Mouse (Mus musculus) neural tube, embryonic 11.5 days (tissue): ENCODE measurements around the gene Emsy. TPM values are rescaled to one million over a fixed set of nuclear protein-coding genes. Genes with fewer than 3 reads are reported as not detected.

Experiments
- ATAC-seq: fragments of 200-750 bp; cut with Nextera tagmentation; 2 replicates; pipeline ENCODE4 v1.8.0; 2017; ENCODE audit warnings: moderate number of reproducible peaks, mild to moderate bottlenecking, moderate TSS enrichment, moderate library complexity; ENCODE audit not compliant: insufficient read depth, low FRiP score, low TSS enrichment
- DNase-seq: peaks from one replicate; pipeline ENCODE4 v3.0.0-alpha.2; 2015; ENCODE audit warnings: low spot score
- H3K27ac ChIP-seq: fragments of 300-500 bp; sonication (generic); 2 replicates; pipeline ENCODE4 v1.5.1; 2014; ENCODE audit warnings: low read depth, mild to moderate bottlenecking, low read length
- H3K27me3 ChIP-seq: fragments of 300-500 bp; sonication (generic); 2 replicates; pipeline ENCODE4 v1.6.1; 2014; ENCODE audit warnings: mild to moderate bottlenecking, low read length, mixed read lengths; ENCODE audit not compliant: control insufficient read depth, insufficient read depth
- H3K36me3 ChIP-seq: fragments of 300-500 bp; sonication (generic); 2 replicates; pipeline ENCODE4 v1.6.1; 2014; ENCODE audit warnings: mild to moderate bottlenecking, low read length, moderate library complexity, mixed read lengths; ENCODE audit not compliant: control insufficient read depth, insufficient read depth
- H3K4me1 ChIP-seq: fragments of 300-500 bp; sonication (generic); 2 replicates; pipeline ENCODE4 v1.6.1; 2014; ENCODE audit warnings: low read length, mixed read lengths; ENCODE audit not compliant: control insufficient read depth, insufficient read depth
- H3K4me2 ChIP-seq: fragments of 300-500 bp; sonication (generic); 2 replicates; pipeline ENCODE4 v1.6.1; 2014; ENCODE audit warnings: low read depth, mild to moderate bottlenecking, moderate library complexity
- H3K4me3 ChIP-seq: fragments of 300-500 bp; sonication (generic); 2 replicates; pipeline ENCODE4 v1.5.1; 2014; ENCODE audit warnings: low read depth, low read length
- H3K9ac ChIP-seq: fragments of 300-500 bp; sonication (generic); 2 replicates; pipeline ENCODE4 v1.6.1; 2014; ENCODE audit warnings: mild to moderate bottlenecking, low read length
- H3K9me3 ChIP-seq: fragments of 300-500 bp; sonication (generic); 2 replicates; pipeline ENCODE4 v1.6.1; 2016; ENCODE audit warnings: low read length; ENCODE audit not compliant: control insufficient read depth
- WGBS: fragments of 180-500 bp; shearing (Covaris S2); extraction: QIAGEN DNeasy Blood & Tissue Kit; methylation state at CpG from one replicate; pipeline ENCODE4 v1.1.7; 2014; 5-methylcytosine and 5-hydroxymethylcytosine counted together
- polyA plus RNA-seq: library from polyadenylated mRNA; unstranded; fragments of >200 nt; fragmentation: Nextera tagmentation; extraction: Ambion mirVana; gene quantifications from 2 replicates; pipeline ENCODE4 v1.2.1, GENCODE M21; 2014

Emsy gene
- polyA plus RNA-seq, 1 experiment from 2014 or later = 63.7 TPM

GRCm38 (mm10) chr7:98651651-98652050, 4.9 kb downstream of the Emsy start:
- Histone ChIP-seq H3K9me3 (no peaks in the 10 kb centered on the region), H3K27me3 (no peaks in the 10 kb centered on the region), H3K4me3 (no peak overlapping the region), H3K27ac (no peak overlapping the region), H3K36me3 (peaks cover 2% of the 10 kb centered on the region; the same call in 1 of the 2 replicates), H3K4me1 (peaks cover 7% of the 10 kb centered on the region; the same call in 1 of the 2 replicates), H3K4me2 (no peak overlapping the region), H3K9ac (no peak overlapping the region)
- ATAC-seq (no peak), DNase-seq (no peak)
- 88% methylated on average over 2 of the region's 2 CpGs for WGBS

GRCm38 (mm10) chr7:98644238-98644637, 12.3 kb downstream of the Emsy start:
- H3K4me2 ChIP-seq = no peak overlapping the region
- H3K9ac ChIP-seq = no peak overlapping the region
- DNase-seq = no peak
- no peak for ATAC-seq
- H3K4me1 ChIP-seq = no peaks in the 10 kb centered on the region
- no peaks in the 10 kb centered on the region for H3K27me3 ChIP-seq
- H3K4me3 ChIP-seq = no peak overlapping the region
- H3K27ac ChIP-seq = no peak overlapping the region
- no peaks in the 10 kb centered on the region for H3K9me3 ChIP-seq
- WGBS = 0% methylated on average over 1 of the region's 1 CpGs
- H3K36me3 ChIP-seq = peaks cover 2% of the 10 kb centered on the region; the same call in 1 of the 2 replicates

GRCm38 (mm10) chr7:98636607-98637006, 20.0 kb downstream of the Emsy start:
- H3K4me3 ChIP-seq = no peak overlapping the region
- H3K27me3 ChIP-seq = no peaks in the 10 kb centered on the region
- no peak overlapping the region for H3K9ac ChIP-seq
- ATAC-seq = no peak
- no peaks in the 10 kb centered on the region for H3K9me3 ChIP-seq
- DNase-seq = no peak
- H3K4me2 ChIP-seq = no peak overlapping the region
- WGBS = 87% methylated on average over 2 of the region's 2 CpGs
- no peak overlapping the region for H3K27ac ChIP-seq
- H3K36me3 ChIP-seq = no peaks in the 10 kb centered on the region; the same call in 1 of the 2 replicates
- H3K4me1 ChIP-seq = no peaks in the 10 kb centered on the region

GRCm38 (mm10) chr7:98633032-98633431, 23.6 kb downstream of the Emsy start:
- 78% methylated on average over 3 of the region's 3 CpGs for WGBS
- Histone ChIP-seq H3K27me3 (no peaks in the 10 kb centered on the region), H3K36me3 (peaks cover 3% of the 10 kb centered on the region; the same call in 1 of the 2 replicates), H3K4me1 (no peaks in the 10 kb centered on the region), H3K9me3 (no peaks in the 10 kb centered on the region), H3K4me3 (no peak overlapping the region), H3K4me2 (no peak overlapping the region), H3K27ac (no peak overlapping the region), H3K9ac (no peak overlapping the region)
- DNase-seq = no peak
- ATAC-seq = no peak

GRCm38 (mm10) chr7:98629947-98630346, 26.6 kb downstream of the Emsy start:
- Histone ChIP-seq H3K4me1 (no peaks in the 10 kb centered on the region), H3K36me3 (peaks cover 3% of the 10 kb centered on the region; the same call in 1 of the 2 replicates), H3K27me3 (no peaks in the 10 kb centered on the region), H3K4me3 (no peak overlapping the region), H3K27ac (no peak overlapping the region), H3K9me3 (no peaks in the 10 kb centered on the region), H3K4me2 (no peak overlapping the region), H3K9ac (no peak overlapping the region)
- DNase-seq = no peak
- ATAC-seq = no peak
- 94% methylated on average over 7 of the region's 7 CpGs for WGBS

- H3K4me2 ChIP-seq = no peak overlapping the region
- H3K27me3 ChIP-seq = no peaks in the 10 kb centered on the region
- H3K9me3 ChIP-seq = no peaks in the 10 kb centered on the region
- DNase-seq (no peak), ATAC-seq (no peak)
- peaks cover 3% of the 10 kb centered on the region for H3K36me3 ChIP-seq
- WGBS = 86% methylated on average over 2 of the region's 2 CpGs
- no peak overlapping the region for H3K27ac ChIP-seq
- H3K9ac ChIP-seq = no peak overlapping the region
- H3K4me3 ChIP-seq = no peak overlapping the region
- H3K4me1 ChIP-seq = no peaks in the 10 kb centered on the region
Observed at GRCm38 (mm10) chr7:98617739-98618138, 38.8 kb downstream of the Emsy start.

GRCm38 (mm10) chr7:98612936-98613335, 43.6 kb downstream of the Emsy start:
- no peak for DNase-seq
- no peak overlapping the region for H3K4me3 ChIP-seq
- H3K9ac ChIP-seq = no peak overlapping the region
- 100% methylated on average over 1 of the region's 1 CpGs for WGBS
- ATAC-seq = no peak
- H3K9me3 ChIP-seq = no peaks in the 10 kb centered on the region
- no peaks in the 10 kb centered on the region for H3K4me1 ChIP-seq
- no peak overlapping the region for H3K27ac ChIP-seq
- no peak overlapping the region for H3K4me2 ChIP-seq
- H3K27me3 ChIP-seq = no peaks in the 10 kb centered on the region
- H3K36me3 ChIP-seq = peaks cover 2% of the 10 kb centered on the region; the same call in 1 of the 2 replicates

- Histone ChIP-seq H3K4me3 (no peak overlapping the region), H3K4me1 (no peaks in the 10 kb centered on the region), H3K27ac (no peak overlapping the region), H3K9me3 (no peaks in the 10 kb centered on the region), H3K27me3 (no peaks in the 10 kb centered on the region), H3K4me2 (no peak overlapping the region), H3K36me3 (no peaks in the 10 kb centered on the region), H3K9ac (no peak overlapping the region)
- DNase-seq (no peak), ATAC-seq (no peak)
Observed at GRCm38 (mm10) chr7:98608520-98608919, 48.1 kb downstream of the Emsy start.

GRCm38 (mm10) chr7:98607158-98607557, 49.4 kb downstream of the Emsy start:
- 85% methylated on average over 4 of the region's 4 CpGs for WGBS
- no peaks in the 10 kb centered on the region for H3K27me3 ChIP-seq
- no peak overlapping the region for H3K4me3 ChIP-seq
- no peak overlapping the region for H3K9ac ChIP-seq
- DNase-seq (no peak), ATAC-seq (no peak)
- H3K4me1 ChIP-seq = no peaks in the 10 kb centered on the region
- no peak overlapping the region for H3K4me2 ChIP-seq
- no peak overlapping the region for H3K27ac ChIP-seq
- H3K9me3 ChIP-seq = no peaks in the 10 kb centered on the region
- no peaks in the 10 kb centered on the region for H3K36me3 ChIP-seq
